Mouse (Mus musculus) bone marrow, adult 2 months (tissue): ENCODE data around the gene Tmem132c.

Experiments used
- CTCF ChIP-seq: fragments of 200-500 bp; IDR thresholded peaks from 2 replicates; pipeline ENCODE4 v1.5.1; 2011; ENCODE audit warnings: low read length, control low read depth; ENCODE audit not compliant: control insufficient read depth, insufficient read depth
- POLR2A ChIP-seq: fragments of 200-500 bp; IDR thresholded peaks from 2 replicates; pipeline ENCODE4 v1.6.1; 2011; ENCODE audit warnings: low read depth, mild to moderate bottlenecking, control low read depth, low read length, borderline replicate concordance; ENCODE audit not compliant: control insufficient read depth

GRCm38 (mm10) chr5:127456076-127456475 lies 214.5 kb downstream of the Tmem132c start:
- TF ChIP-seq CTCF (no peak), POLR2A (no peak)
